Mouse (Mus musculus) embryonic facial prominence, embryonic 12.5 days (tissue): ENCODE results near the gene Fam172a. TPM values are rescaled to one million over a fixed set of nuclear protein-coding genes. Genes with fewer than 3 reads are reported as not detected.

Experiments
- ATAC-seq: fragments of 200-750 bp; cut with Nextera tagmentation; 2 replicates; pipeline ENCODE4 v1.8.0; 2017; ENCODE audit not compliant: insufficient number of reproducible peaks, insufficient read depth, low FRiP score, low TSS enrichment
- H3K27ac ChIP-seq: fragments of 300-500 bp; sonication (generic); 2 replicates; pipeline ENCODE4 v1.5.1; 2016; ENCODE audit warnings: mild to moderate bottlenecking
- H3K27me3 ChIP-seq: fragments of 300-500 bp; sonication (generic); 2 replicates; pipeline ENCODE4 v1.6.1; 2016; ENCODE audit warnings: mild to moderate bottlenecking, moderate library complexity
- H3K36me3 ChIP-seq: fragments of 300-500 bp; sonication (generic); 2 replicates; pipeline ENCODE4 v1.6.1; 2016; ENCODE audit warnings: mild to moderate bottlenecking
- H3K4me1 ChIP-seq: fragments of 300-500 bp; sonication (generic); 2 replicates; pipeline ENCODE4 v1.6.1; 2016
- H3K4me2 ChIP-seq: fragments of 300-500 bp; sonication (generic); replicated peaks from 2 replicates; pipeline ENCODE4 v1.6.1; 2016; ENCODE audit warnings: mild to moderate bottlenecking, moderate library complexity
- H3K4me3 ChIP-seq: fragments of 300-500 bp; sonication (generic); 2 replicates; pipeline ENCODE4 v1.5.1; 2016; ENCODE audit warnings: mild to moderate bottlenecking
- H3K9ac ChIP-seq: fragments of 300-500 bp; sonication (generic); 2 replicates; pipeline ENCODE4 v1.6.1; 2016; ENCODE audit warnings: mild to moderate bottlenecking, moderate library complexity
- H3K9me3 ChIP-seq: fragments of 300-500 bp; sonication (generic); 2 replicates; pipeline ENCODE4 v1.6.1; 2016; ENCODE audit warnings: mild to moderate bottlenecking, moderate library complexity
- WGBS: fragments of 180-500 bp; shearing (Covaris S2); methylation state at CpG from one replicate; pipeline ENCODE4 v1.1.7; 2016; 5-methylcytosine and 5-hydroxymethylcytosine counted together
- polyA plus RNA-seq: library from polyadenylated mRNA; unstranded; fragments of >200 nt; fragmentation: Nextera tagmentation; extraction: Ambion mirVana; gene quantifications from 2 replicates; pipeline ENCODE4 v1.2.1, GENCODE M21; 2016

Gene Fam172a
- polyA plus RNA-seq, 1 experiment from 2014 or later, result 35.9 TPM

GRCm38 (mm10) chr13:77868314-77868713 lies 166.5 kb downstream of the Fam172a start:
- Histone ChIP-seq H3K27ac (no peak overlapping the region), H3K9ac (no peak overlapping the region), H3K4me2 (no peak overlapping the region), H3K27me3 (no peaks in the 10 kb centered on the region), H3K36me3 (no peaks in the 10 kb centered on the region), H3K4me1 (no peaks in the 10 kb centered on the region), H3K4me3 (no peak overlapping the region), H3K9me3 (no peaks in the 10 kb centered on the region)
- ATAC-seq, result no peak
- WGBS, result 41% methylated on average over 2 of the region's 2 CpGs

DNA sequence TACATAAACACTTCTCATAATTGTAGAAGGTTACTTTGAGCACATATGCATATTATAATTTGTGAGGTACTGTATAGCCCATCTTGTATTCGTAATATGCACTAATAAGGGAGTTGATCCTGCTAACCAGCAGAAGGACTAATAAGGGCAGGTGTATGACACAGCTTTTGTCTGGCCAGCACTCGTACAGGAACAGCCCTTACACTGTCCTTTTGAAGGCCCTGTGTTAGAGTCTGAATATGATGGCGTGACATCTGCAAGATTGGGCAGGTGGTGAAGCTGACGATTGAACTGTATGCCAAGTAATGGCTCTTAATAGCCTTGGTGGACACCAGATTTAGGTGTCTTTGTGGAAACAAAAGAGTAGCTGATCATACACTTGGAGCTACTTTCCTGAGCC lies 176.3 kb downstream of the Fam172a start:
- Histone ChIP-seq H3K27ac (no peak overlapping the region), H3K4me3 (no peak overlapping the region), H3K27me3 (no peaks in the 10 kb centered on the region), H3K36me3 (no peaks in the 10 kb centered on the region), H3K9ac (no peak overlapping the region), H3K9me3 (no peaks in the 10 kb centered on the region), H3K4me1 (no peaks in the 10 kb centered on the region), H3K4me2 (no peak overlapping the region)
- ATAC-seq, result no peak
- WGBS, result 73% methylated on average over 4 of the region's 4 CpGs

DNA sequence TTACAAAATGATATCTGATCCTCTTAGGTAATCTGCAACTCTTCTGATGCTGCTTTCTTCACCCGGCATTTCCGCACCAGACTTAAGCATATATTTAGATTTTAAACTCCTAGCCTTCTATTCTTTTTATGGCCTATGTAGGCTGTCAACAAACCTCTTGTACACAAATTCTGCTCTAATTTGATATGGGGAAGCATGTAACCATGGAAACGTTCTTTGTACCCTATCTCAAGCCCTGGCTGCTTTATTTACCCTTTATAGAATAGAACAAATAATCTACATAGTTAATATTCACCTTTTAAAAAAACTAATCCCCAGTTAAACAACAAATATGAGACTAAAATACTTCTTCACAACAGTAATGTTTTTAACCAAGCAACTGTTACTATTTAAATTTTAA lies 176.7 kb downstream of the Fam172a start:
- H3K4me3 ChIP-seq, result no peak overlapping the region
- H3K9ac ChIP-seq, result no peak overlapping the region
- WGBS, result 69% methylated on average over 3 of the region's 3 CpGs
- H3K4me2 ChIP-seq, result no peak overlapping the region
- no peak for ATAC-seq
- no peak overlapping the region for H3K27ac ChIP-seq
- H3K9me3 ChIP-seq, result no peaks in the 10 kb centered on the region
- H3K36me3 ChIP-seq, result no peaks in the 10 kb centered on the region
- H3K27me3 ChIP-seq, result no peaks in the 10 kb centered on the region
- no peaks in the 10 kb centered on the region for H3K4me1 ChIP-seq

- no peaks in the 10 kb centered on the region for H3K36me3 ChIP-seq
- no peak overlapping the region for H3K27ac ChIP-seq
- H3K9me3 ChIP-seq, result no peaks in the 10 kb centered on the region
- WGBS, result 13% methylated on average over 2 of the region's 2 CpGs
- no peak overlapping the region for H3K4me3 ChIP-seq
- no peak for ATAC-seq
- H3K4me2 ChIP-seq, result no peak overlapping the region
- no peak overlapping the region for H3K9ac ChIP-seq
- no peaks in the 10 kb centered on the region for H3K27me3 ChIP-seq
- 0 out of 2 replicates have a peak, but pooled peaks cover 5% of the 10 kb centered on the region for H3K4me1 ChIP-seq
Measured at GRCm38 (mm10) chr13:77897619-77898018, 195.8 kb downstream of the Fam172a start.

DNA sequence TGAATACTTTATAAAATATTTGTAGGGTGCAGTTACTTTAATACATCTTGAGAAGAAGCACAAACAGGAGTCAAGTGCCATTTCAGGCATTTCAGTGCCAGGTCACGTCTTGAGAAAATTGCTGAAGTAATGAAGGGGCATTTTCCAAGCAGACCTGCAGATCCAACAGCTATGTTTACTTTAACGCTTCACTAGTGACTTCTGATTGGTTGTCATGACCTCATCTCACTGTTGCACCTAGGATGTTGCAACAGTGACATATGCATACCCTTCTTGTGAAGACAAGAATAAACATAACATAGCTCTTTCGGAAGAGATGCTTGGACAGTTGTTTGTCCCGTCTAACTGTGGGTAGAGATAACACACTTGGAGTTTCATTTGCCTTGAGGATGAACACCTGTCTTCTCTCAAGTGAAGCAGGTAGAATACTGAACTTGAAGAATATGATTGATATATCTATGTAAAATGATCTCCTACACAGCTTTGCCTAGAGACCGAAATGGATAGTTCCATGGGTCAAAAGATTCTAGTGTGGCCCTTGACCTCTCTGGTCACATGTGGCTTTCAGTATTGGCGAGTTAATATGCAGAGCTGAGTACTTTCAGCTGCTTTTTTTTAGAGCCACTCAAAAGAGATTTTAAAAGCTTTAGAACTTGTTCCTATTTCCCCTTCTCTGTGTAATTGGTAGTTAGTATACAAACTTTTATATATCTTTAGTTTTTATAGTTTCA lies 196.4 kb downstream of the Fam172a start:
- Histone ChIP-seq H3K4me3 (no peak overlapping the region), H3K4me2 (no peak overlapping the region), H3K27ac (no peak overlapping the region), H3K4me1 (0 out of 2 replicates have a peak, but pooled peaks cover 3% of the 10 kb centered on the region), H3K36me3 (no peaks in the 10 kb centered on the region), H3K9ac (no peak overlapping the region), H3K9me3 (no peaks in the 10 kb centered on the region), H3K27me3 (no peaks in the 10 kb centered on the region)
- WGBS, result 23% methylated on average over 6 of the region's 6 CpGs
- ATAC-seq, result no peak

GRCm38 (mm10) chr13:77899725-77900124 lies 197.9 kb downstream of the Fam172a start:
- H3K4me1 ChIP-seq, result 0 out of 2 replicates have a peak, but pooled peaks cover 3% of the 10 kb centered on the region
- H3K9me3 ChIP-seq, result no peaks in the 10 kb centered on the region
- ATAC-seq, result no peak
- no peak overlapping the region for H3K4me2 ChIP-seq
- 54% methylated on average over 1 of the region's 1 CpGs for WGBS
- H3K36me3 ChIP-seq, result no peaks in the 10 kb centered on the region
- no peaks in the 10 kb centered on the region for H3K27me3 ChIP-seq
- no peak overlapping the region for H3K9ac ChIP-seq
- H3K27ac ChIP-seq, result no peak overlapping the region
- no peak overlapping the region for H3K4me3 ChIP-seq

DNA sequence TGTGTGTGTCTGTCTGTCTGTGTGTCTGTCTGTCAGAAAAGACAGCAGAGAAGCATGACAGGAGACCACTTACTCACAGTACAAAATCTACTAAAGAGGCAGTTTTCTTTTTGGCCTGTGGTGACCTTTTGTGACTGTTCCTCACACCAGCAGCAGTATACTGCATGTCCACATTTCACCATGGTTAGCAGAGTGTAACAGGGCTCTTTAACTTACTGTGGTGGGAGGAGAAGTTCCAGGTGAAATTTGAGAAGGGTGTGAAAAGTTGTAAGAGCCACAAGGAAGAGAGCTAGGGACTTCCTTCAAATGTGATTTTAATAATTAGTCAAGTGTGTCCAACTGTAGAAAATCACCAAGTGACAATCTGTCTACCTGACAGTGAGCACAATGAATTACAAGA lies 199.0 kb downstream of the Fam172a start:
- Histone ChIP-seq H3K4me1 (0 out of 2 replicates have a peak, but pooled peaks cover 3% of the 10 kb centered on the region), H3K27ac (no peak overlapping the region), H3K27me3 (no peaks in the 10 kb centered on the region), H3K9me3 (no peaks in the 10 kb centered on the region), H3K4me2 (no peak overlapping the region), H3K36me3 (no peaks in the 10 kb centered on the region), H3K4me3 (no peak overlapping the region), H3K9ac (no peak overlapping the region)
- ATAC-seq, result no peak

GRCm38 (mm10) chr13:77909184-77909583 lies 207.4 kb downstream of the Fam172a start:
- Histone ChIP-seq H3K9ac (no peak overlapping the region), H3K9me3 (no peaks in the 10 kb centered on the region), H3K27ac (no peak overlapping the region), H3K4me1 (no peaks in the 10 kb centered on the region), H3K27me3 (no peaks in the 10 kb centered on the region), H3K4me3 (no peak overlapping the region), H3K4me2 (no peak overlapping the region), H3K36me3 (no peaks in the 10 kb centered on the region)
- ATAC-seq, result no peak
- WGBS, result 83% methylated on average over 2 of the region's 2 CpGs

DNA sequence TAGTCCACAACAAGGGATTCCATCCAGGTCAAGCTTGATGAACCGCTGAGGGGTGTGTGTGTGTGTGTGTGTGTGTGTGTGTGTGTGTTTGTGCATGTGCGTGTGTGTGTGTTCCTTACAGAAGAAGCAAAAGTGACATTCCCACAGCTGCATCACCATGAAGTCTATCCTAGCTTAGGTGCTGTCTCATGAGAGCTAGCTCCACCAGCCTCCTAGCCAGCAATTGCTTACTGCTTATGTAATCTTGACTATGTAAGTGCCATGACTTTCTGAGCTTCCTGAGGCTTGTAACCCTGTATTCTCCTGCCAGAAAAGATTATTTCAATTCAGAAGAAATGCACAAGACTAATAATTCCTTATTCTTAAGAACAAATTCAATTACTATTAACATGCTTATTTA lies 221.0 kb downstream of the Fam172a start:
- ATAC-seq, result no peak

DNA sequence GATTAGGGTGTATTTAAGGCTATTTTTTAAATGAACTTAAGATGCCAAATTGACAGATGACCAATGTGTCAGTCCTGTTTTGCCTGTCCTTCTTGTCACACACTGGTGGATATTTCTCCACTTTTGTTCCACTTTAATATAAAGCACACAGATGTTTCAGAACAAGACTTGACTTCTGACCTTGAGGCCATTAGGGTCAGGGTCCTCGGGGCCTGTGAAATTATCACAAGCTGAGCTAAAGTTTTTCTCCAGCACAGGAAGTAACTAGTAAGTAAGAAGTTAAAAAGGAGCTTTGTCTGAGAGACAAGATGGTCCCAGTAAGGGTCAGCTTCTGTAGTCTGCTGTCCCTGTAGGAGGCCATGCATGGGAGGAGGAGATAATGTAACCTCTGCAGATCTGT lies 255.8 kb downstream of the Fam172a start:
- H3K4me2 ChIP-seq, result no peak overlapping the region
- no peaks in the 10 kb centered on the region for H3K9me3 ChIP-seq
- H3K9ac ChIP-seq, result no peak overlapping the region
- H3K4me3 ChIP-seq, result no peak overlapping the region
- H3K36me3 ChIP-seq, result no peaks in the 10 kb centered on the region
- ATAC-seq, result no peak
- H3K4me1 ChIP-seq, result no peaks in the 10 kb centered on the region
- H3K27ac ChIP-seq, result no peak overlapping the region
- WGBS, result 0% methylated on average over 1 of the region's 1 CpGs
- no peaks in the 10 kb centered on the region for H3K27me3 ChIP-seq

More for the DNA sequence above, 221.0 kb downstream of the Fam172a start:
- H3K9ac ChIP-seq, result no peak overlapping the region
- no peak overlapping the region for H3K27ac ChIP-seq
- H3K36me3 ChIP-seq, result no peaks in the 10 kb centered on the region
- WGBS, result 93% methylated on average over 2 of the region's 2 CpGs
- no peaks in the 10 kb centered on the region for H3K27me3 ChIP-seq
- no peak overlapping the region for H3K4me3 ChIP-seq
- no peaks in the 10 kb centered on the region for H3K9me3 ChIP-seq
- no peaks in the 10 kb centered on the region for H3K4me1 ChIP-seq
- no peak overlapping the region for H3K4me2 ChIP-seq

GRCm38 (mm10) chr13:77959493-77960272 lies 257.9 kb downstream of the Fam172a start:
- Histone ChIP-seq H3K9me3 (no peaks in the 10 kb centered on the region), H3K4me1 (no peaks in the 10 kb centered on the region), H3K9ac (no peak overlapping the region), H3K4me2 (no peak overlapping the region), H3K4me3 (no peak overlapping the region), H3K36me3 (no peaks in the 10 kb centered on the region), H3K27me3 (no peaks in the 10 kb centered on the region), H3K27ac (no peak overlapping the region)
- 78% methylated on average over 4 of the region's 4 CpGs for WGBS
- ATAC-seq, result no peak

- no peaks in the 10 kb centered on the region for H3K9me3 ChIP-seq
- H3K9ac ChIP-seq, result no peak overlapping the region
- no peaks in the 10 kb centered on the region for H3K36me3 ChIP-seq
- no peaks in the 10 kb centered on the region for H3K4me1 ChIP-seq
- H3K4me2 ChIP-seq, result no peak overlapping the region
- 81% methylated on average over 3 of the region's 3 CpGs for WGBS
- H3K27ac ChIP-seq, result no peak overlapping the region
- no peaks in the 10 kb centered on the region for H3K27me3 ChIP-seq
- no peak for ATAC-seq
- H3K4me3 ChIP-seq, result no peak overlapping the region
Measured at GRCm38 (mm10) chr13:77976248-77976647, 274.4 kb downstream of the Fam172a start.
